Mouse (Mus musculus) hematopoietic stem cell, adult 5-6 weeks (primary cell): ENCODE results near the gene Grid1. TPM values are rescaled to one million over a fixed set of nuclear protein-coding genes. Genes with fewer than 3 reads are reported as not detected.

Experiments
- ATAC-seq, 2 experiments: fragments of 125-278 bp in 1 of 2; replicated peaks in 1 of 2; 2 replicates each; pipeline ENCODE4 v1.8.0; 2016 to 2017; ENCODE audit warnings: inconsistent platforms in 2 of 2, mild to moderate bottlenecking in 2 of 2, moderate number of reproducible peaks in 2 of 2, low read depth in 1 of 2, moderate TSS enrichment in 1 of 2; ENCODE audit not compliant: low FRiP score in 2 of 2, poor library complexity in 2 of 2, severe bottlenecking in 2 of 2, insufficient read depth in 1 of 2, low TSS enrichment in 1 of 2
- total RNA-seq: library from RNA; stranded (forward); fragments of 172-1452, 232-1000 nt; gene quantifications from 2 replicates; pipeline ENCODE4 v1.2.3, GENCODE M21; 2017

Grid1 gene
- not detected in 2 replicates for total RNA-seq

- no peak for ATAC-seq
Measured at GRCm38 (mm10) chr14:34819919-34820652, at the start of gene Grid1. TSS of gene Grid1 (plus strand) at chr14:34820108.

- no peak for ATAC-seq
Measured at GRCm38 (mm10) chr14:34770467-34770866, 49.4 kb upstream of the Grid1 start.

GRCm38 (mm10) chr14:34771601-34772000 lies 48.3 kb upstream of the Grid1 start:
- no peak for ATAC-seq

GRCm38 (mm10) chr14:34772132-34772531 lies 47.8 kb upstream of the Grid1 start:
- no peak for ATAC-seq

GRCm38 (mm10) chr14:34773681-34774080 lies 46.2 kb upstream of the Grid1 start:
- no peak for ATAC-seq

GRCm38 (mm10) chr14:34774231-34774630 lies 45.7 kb upstream of the Grid1 start:
- no peak for ATAC-seq

GRCm38 (mm10) chr14:34776719-34777385 lies 43.1 kb upstream of the Grid1 start:
- ATAC-seq = no peak

GRCm38 (mm10) chr14:34777810-34778209 lies 42.1 kb upstream of the Grid1 start:
- ATAC-seq = peak; percentile 79 to 81

- no peak for ATAC-seq
Measured at GRCm38 (mm10) chr14:34778760-34779159, 41.1 kb upstream of the Grid1 start.

GRCm38 (mm10) chr14:34793406-34794037 lies 26.4 kb upstream of the Grid1 start:
- ATAC-seq = no peak

GRCm38 (mm10) chr14:34810763-34811489 lies 9.0 kb upstream of the Grid1 start:
- ATAC-seq = peak; percentile 65 to 84

- ATAC-seq = no peak
Measured at GRCm38 (mm10) chr14:34811490-34811808, 8.5 kb upstream of the Grid1 start.

GRCm38 (mm10) chr14:34816301-34816700 lies 3.6 kb upstream of the Grid1 start:
- no peak for ATAC-seq

GRCm38 (mm10) chr14:34818387-34818980 lies 1.4 kb upstream of the Grid1 start:
- ATAC-seq = no peak

- ATAC-seq = no peak
Measured at GRCm38 (mm10) chr14:34819121-34819918, 588 bp upstream of the Grid1 start.

- ATAC-seq = peak in 1 of 2 experiments; percentile 45; a peak in 1 of 4 replicates
Measured at GRCm38 (mm10) chr14:34820653-34821005, 721 bp downstream of the Grid1 start.
